Mouse (Mus musculus) heart, embryonic 15.5 days (tissue): ENCODE results near the gene Zswim3. TPM values are rescaled to one million over a fixed set of nuclear protein-coding genes. Genes with fewer than 3 reads are reported as not detected.

Source experiments
- ATAC-seq: fragments of 200-750 bp; cut with Nextera tagmentation; replicated peaks from 2 replicates; pipeline ENCODE4 v1.8.0; 2017; ENCODE audit warnings: low read depth, moderate TSS enrichment; ENCODE audit not compliant: insufficient number of reproducible peaks, insufficient read depth, low FRiP score
- H3K27ac ChIP-seq: fragments of 300-500 bp; sonication (generic); 2 replicates; pipeline ENCODE4 v1.5.1; 2015; ENCODE audit warnings: mild to moderate bottlenecking, inconsistent platforms
- H3K27me3 ChIP-seq: fragments of 300-500 bp; sonication (generic); 2 replicates; pipeline ENCODE4 v1.6.1; 2015; ENCODE audit warnings: inconsistent platforms
- H3K36me3 ChIP-seq: fragments of 300-500 bp; sonication (generic); 2 replicates; pipeline ENCODE4 v1.6.1; 2015; ENCODE audit warnings: mild to moderate bottlenecking, inconsistent platforms
- H3K4me1 ChIP-seq: fragments of 300-500 bp; sonication (generic); replicated peaks from 2 replicates; pipeline ENCODE4 v1.6.1; 2015; ENCODE audit warnings: inconsistent platforms
- H3K4me2 ChIP-seq: fragments of 300-500 bp; sonication (generic); 2 replicates; pipeline ENCODE4 v1.6.1; 2015; ENCODE audit warnings: inconsistent platforms, mild to moderate bottlenecking, moderate library complexity
- H3K4me3 ChIP-seq: fragments of 300-500 bp; sonication (generic); 2 replicates; pipeline ENCODE4 v1.5.1; 2015; ENCODE audit warnings: mild to moderate bottlenecking, inconsistent platforms
- H3K9ac ChIP-seq: fragments of 300-500 bp; sonication (generic); 2 replicates; pipeline ENCODE4 v1.6.1; 2015; ENCODE audit warnings: mild to moderate bottlenecking, inconsistent platforms
- H3K9me3 ChIP-seq: fragments of 300-500 bp; sonication (generic); replicated peaks from 2 replicates; pipeline ENCODE4 v1.6.1; 2016; ENCODE audit warnings: inconsistent platforms
- WGBS: fragments of 180-500 bp; shearing (Covaris S2); methylation state at CpG from one replicate; pipeline ENCODE4 v1.1.7; 2015; ENCODE audit warnings: mixed read lengths; 5-methylcytosine and 5-hydroxymethylcytosine counted together
- polyA plus RNA-seq: library from polyadenylated mRNA; unstranded; fragments of >200 nt; fragmentation: Nextera tagmentation; extraction: Ambion mirVana; gene quantifications from 2 replicates; pipeline ENCODE4 v1.2.1, GENCODE M21; 2015

The Zswim3 gene
- polyA plus RNA-seq, 1 experiment from 2014 or later, result 4.9 TPM

DNA sequence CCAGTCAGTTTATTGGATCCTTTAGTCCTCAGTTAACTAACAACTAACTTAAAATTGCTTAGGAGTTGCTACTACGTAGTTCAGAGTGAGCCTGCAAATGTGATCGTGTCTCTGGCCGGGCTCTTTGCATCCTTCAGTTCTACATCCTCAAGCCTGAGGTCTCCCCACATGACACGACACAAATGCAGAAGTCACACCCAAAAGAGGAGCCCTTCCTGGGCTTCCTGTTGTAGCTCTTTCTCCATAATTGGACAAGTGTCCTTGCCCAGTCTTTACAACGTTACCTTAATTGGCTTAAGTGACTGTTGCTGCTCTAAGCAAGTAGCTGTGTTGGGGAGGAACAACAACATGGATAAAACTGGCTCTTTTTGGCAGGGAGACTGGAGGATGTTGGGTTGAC lies 10.4 kb downstream of the Zswim3 start:
- no peak overlapping the region for H3K9ac ChIP-seq
- no peak overlapping the region for H3K4me2 ChIP-seq
- H3K4me3 ChIP-seq, result no peak overlapping the region
- H3K36me3 ChIP-seq, result no peaks in the 10 kb centered on the region
- H3K4me1 ChIP-seq, result peaks cover 12% of the 10 kb centered on the region
- ATAC-seq, result no peak
- whole genome bisulfite sequencing, result 75% methylated on average over 5 of the region's 5 CpGs
- no peaks in the 10 kb centered on the region for H3K9me3 ChIP-seq
- no peaks in the 10 kb centered on the region for H3K27me3 ChIP-seq
- H3K27ac ChIP-seq, result no peak overlapping the region

DNA sequence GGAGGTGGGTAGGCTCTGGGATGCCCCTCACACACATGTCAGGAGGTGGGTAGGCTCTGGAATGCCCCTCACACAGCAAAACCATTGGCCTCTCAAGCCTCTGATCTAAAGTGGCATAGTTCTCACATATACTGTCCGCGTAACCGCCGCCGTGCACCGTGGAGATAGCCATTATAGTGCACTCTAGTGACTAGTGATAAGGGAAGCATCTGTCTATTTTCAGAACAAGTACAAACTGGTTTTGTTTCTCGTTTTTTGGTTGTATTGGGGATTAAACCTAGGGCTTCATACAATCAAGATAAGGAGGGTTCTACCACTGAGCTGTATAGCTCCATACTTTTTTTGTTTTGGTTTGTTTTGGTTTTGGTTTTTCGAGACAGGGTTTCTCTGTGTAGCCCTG lies 10.9 kb downstream of the Zswim3 start:
- no peaks in the 10 kb centered on the region for H3K9me3 ChIP-seq
- no peaks in the 10 kb centered on the region for H3K27me3 ChIP-seq
- WGBS, result 64% methylated on average over 8 of the region's 8 CpGs
- no peaks in the 10 kb centered on the region for H3K36me3 ChIP-seq
- no peak overlapping the region for H3K27ac ChIP-seq
- H3K4me1 ChIP-seq, result peaks cover 12% of the 10 kb centered on the region
- H3K9ac ChIP-seq, result no peak overlapping the region
- no peak overlapping the region for H3K4me3 ChIP-seq
- no peak overlapping the region for H3K4me2 ChIP-seq
- ATAC-seq, result no peak

DNA sequence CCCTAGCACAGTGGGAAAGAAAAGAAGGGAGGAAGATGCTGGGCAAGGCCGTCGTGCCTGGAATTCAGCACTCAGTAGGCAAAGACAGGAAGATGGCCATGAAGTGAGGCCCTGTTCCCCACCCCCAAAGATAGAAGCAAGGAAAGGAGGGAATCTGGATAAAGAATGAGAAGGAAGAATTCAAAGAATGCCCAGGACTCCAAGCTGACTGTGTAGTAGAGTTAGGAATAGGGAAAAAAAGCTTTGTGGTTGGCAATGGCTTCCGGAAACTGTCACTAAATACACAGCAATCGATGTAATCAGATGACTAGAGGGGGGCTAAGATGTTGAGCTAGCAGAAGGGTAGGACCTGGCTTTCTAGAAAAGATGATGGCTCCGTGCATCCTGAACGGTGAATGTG lies 12.3 kb downstream of the Zswim3 start:
- Histone ChIP-seq H3K27ac (no peak overlapping the region), H3K4me1 (peaks cover 14% of the 10 kb centered on the region), H3K9me3 (no peaks in the 10 kb centered on the region), H3K36me3 (no peaks in the 10 kb centered on the region), H3K27me3 (no peaks in the 10 kb centered on the region), H3K9ac (no peak overlapping the region), H3K4me3 (no peak overlapping the region), H3K4me2 (no peak overlapping the region)
- no peak for ATAC-seq
- 53% methylated on average over 6 of the region's 6 CpGs for WGBS

DNA sequence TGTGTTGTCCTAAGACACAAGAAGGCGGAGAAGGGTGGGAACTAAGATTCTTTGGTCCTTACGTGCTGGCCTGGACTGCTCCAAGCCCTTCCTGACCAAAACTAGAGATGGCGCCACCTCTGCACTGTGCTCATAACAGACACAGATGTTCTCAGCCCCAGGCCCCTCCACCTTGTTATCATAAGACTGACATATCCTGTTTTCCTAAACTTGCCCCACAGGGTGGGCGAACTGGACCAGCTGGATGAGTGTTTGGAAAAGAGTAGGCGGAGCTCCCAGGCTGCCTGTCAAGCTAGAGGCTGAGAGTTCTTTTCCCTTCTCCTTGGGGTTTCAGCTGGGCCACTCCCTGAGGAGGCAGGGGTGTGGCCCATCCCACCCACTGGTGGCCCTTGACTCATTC lies 12.8 kb downstream of the Zswim3 start:
- no peaks in the 10 kb centered on the region for H3K27me3 ChIP-seq
- H3K9me3 ChIP-seq, result no peaks in the 10 kb centered on the region
- H3K36me3 ChIP-seq, result no peaks in the 10 kb centered on the region
- H3K4me2 ChIP-seq, result no peak overlapping the region
- H3K27ac ChIP-seq, result no peak overlapping the region
- no peak overlapping the region for H3K4me3 ChIP-seq
- ATAC-seq, result peak; percentile 56; the same call in 1 of the 2 replicates
- H3K4me1 ChIP-seq, result peaks cover 18% of the 10 kb centered on the region
- 67% methylated on average over 5 of the region's 5 CpGs for WGBS
- no peak overlapping the region for H3K9ac ChIP-seq

DNA sequence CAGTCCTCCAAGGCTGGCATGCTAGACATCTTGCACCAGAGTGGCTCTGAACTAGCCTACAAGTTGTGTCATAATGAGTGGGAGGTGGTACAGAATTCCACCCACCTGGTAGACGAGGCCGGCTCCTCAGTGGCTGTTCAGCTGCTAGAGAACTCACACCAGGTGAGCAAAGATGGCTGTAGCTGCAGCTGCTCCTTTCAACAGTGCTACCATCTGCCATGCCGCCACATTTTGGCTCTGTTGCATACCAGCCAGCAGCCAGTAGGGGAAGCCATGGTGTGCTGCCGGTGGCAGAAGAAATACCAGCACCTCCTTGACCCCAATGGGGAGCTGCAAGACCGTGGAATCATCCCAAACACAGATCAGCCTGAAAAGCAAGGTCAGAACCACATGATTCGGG lies 16.2 kb downstream of the Zswim3 start:
- Histone ChIP-seq H3K4me3 (no peak overlapping the region), H3K27me3 (no peaks in the 10 kb centered on the region), H3K4me1 (peaks cover 23% of the 10 kb centered on the region), H3K36me3 (peaks cover 16% of the 10 kb centered on the region), H3K27ac (no peak overlapping the region), H3K9me3 (no peaks in the 10 kb centered on the region), H3K9ac (no peak overlapping the region), H3K4me2 (no peak overlapping the region)
- ATAC-seq, result no peak
- WGBS, result 84% methylated on average over 6 of the region's 6 CpGs

DNA sequence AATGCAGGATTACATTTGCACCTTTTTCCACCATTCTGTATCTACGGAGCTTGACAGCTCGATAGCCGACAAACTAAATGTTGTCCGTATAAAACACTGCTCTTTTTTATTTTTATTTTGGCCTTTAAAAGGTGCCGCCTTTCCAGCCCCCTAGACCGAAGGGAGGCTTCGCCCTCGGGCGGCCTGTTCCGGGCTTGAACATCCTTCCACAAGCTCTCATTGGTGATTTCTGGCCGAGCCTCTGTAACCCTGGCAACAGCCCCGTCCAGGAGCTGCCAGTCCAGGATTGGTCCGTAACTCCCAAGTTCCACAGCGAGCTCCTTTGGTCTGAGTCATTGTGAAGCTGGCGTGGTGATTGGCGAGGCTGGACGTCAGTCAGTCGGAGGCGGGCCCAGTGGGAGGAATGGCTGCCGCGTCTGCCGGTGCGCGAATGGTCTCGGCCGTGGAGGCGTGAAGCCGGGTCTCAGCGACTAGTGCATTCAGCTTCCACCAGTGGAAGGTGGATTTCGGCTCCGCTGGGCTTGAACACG lies 17.8 kb downstream of the Zswim3 start, which contains the start of gene Zswim1:
Zswim1 (plus strand) TSS at position 51 of the 530 bp plus-strand sequence.
- 1% methylated on average over 32 of the region's 32 CpGs for WGBS
- peak within 1 kb of the TSS; percentile 74 for H3K9ac ChIP-seq
- no peaks in the 10 kb centered on the region for H3K9me3 ChIP-seq
- no peaks in the 10 kb centered on the region for H3K27me3 ChIP-seq
- H3K4me3 ChIP-seq, result peak within 1 kb of the TSS; percentile 83
- peaks cover 15% of the 10 kb centered on the region for H3K4me1 ChIP-seq
- ATAC-seq, result peak; percentile 100
- peak within 1 kb of the TSS; percentile 79 for H3K4me2 ChIP-seq
- peaks cover 30% of the 10 kb centered on the region for H3K36me3 ChIP-seq
- peak within 1 kb of the TSS; percentile 88 for H3K27ac ChIP-seq

GRCm38 (mm10) chr2:164823181-164823585 lies 18.3 kb downstream of the Zswim3 start:
- H3K27ac ChIP-seq, result peak overlapping the region; percentile 88
- no peaks in the 10 kb centered on the region for H3K27me3 ChIP-seq
- WGBS, result 2% methylated on average over 10 of the region's 10 CpGs
- peak overlapping the region; percentile 74 for H3K9ac ChIP-seq
- ATAC-seq, result peak; percentile 73
- peaks cover 31% of the 10 kb centered on the region for H3K36me3 ChIP-seq
- H3K9me3 ChIP-seq, result no peaks in the 10 kb centered on the region
- H3K4me1 ChIP-seq, result peaks cover 14% of the 10 kb centered on the region
- peak overlapping the region; percentile 79 for H3K4me2 ChIP-seq
- peak overlapping the region; percentile 83 for H3K4me3 ChIP-seq

DNA sequence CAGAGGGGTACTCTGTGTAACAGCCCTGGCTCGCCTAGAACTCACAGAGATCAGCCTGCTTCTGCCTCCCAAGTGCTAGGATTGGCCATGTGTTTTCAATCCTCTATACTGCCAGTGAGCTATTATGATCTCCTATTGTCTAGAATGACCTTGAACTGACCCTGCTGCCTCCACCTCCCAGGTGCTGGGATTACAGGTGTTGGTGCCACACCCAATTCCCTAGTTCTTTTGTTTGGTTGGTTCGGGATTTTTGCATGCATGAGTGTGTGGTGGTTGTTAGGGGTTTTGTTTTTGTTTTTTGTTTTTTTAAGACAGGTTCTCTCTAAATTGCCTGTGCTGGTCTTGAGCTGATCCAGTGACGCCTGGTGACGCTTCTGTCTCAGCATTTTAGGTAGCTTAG lies 19.1 kb downstream of the Zswim3 start:
- peaks cover 31% of the 10 kb centered on the region for H3K36me3 ChIP-seq
- ATAC-seq, result no peak
- peaks cover 14% of the 10 kb centered on the region for H3K4me1 ChIP-seq
- peak overlapping the region; percentile 79; the same call in 1 of the 2 replicates for H3K4me2 ChIP-seq
- no peak overlapping the region for H3K27ac ChIP-seq
- H3K27me3 ChIP-seq, result no peaks in the 10 kb centered on the region
- 0 out of 2 replicates have a peak overlapping the region, but pooled peaks have one; percentile 83 for H3K4me3 ChIP-seq
- WGBS, result 89% methylated on average over 4 of the region's 4 CpGs
- no peak overlapping the region for H3K9ac ChIP-seq
- H3K9me3 ChIP-seq, result no peaks in the 10 kb centered on the region

- no peak overlapping the region for H3K27ac ChIP-seq
- no peak overlapping the region for H3K4me2 ChIP-seq
- H3K9me3 ChIP-seq, result no peaks in the 10 kb centered on the region
- no peaks in the 10 kb centered on the region for H3K27me3 ChIP-seq
- no peak overlapping the region for H3K9ac ChIP-seq
- ATAC-seq, result no peak
- peaks cover 38% of the 10 kb centered on the region for H3K36me3 ChIP-seq
- 91% methylated on average over 17 of the region's 17 CpGs for WGBS
- peaks cover 14% of the 10 kb centered on the region for H3K4me1 ChIP-seq
- H3K4me3 ChIP-seq, result no peak overlapping the region
Observed at GRCm38 (mm10) chr2:164825521-164825920, 20.6 kb downstream of the Zswim3 start.

- H3K36me3 ChIP-seq, result peaks cover 38% of the 10 kb centered on the region
Observed at GRCm38 (mm10) chr2:164827146-164827850, 22.4 kb downstream of the Zswim3 start.

GRCm38 (mm10) chr2:164828437-164828836 lies 23.5 kb downstream of the Zswim3 start, which contains the start of gene Spata25:
Gene Spata25, minus strand, starts transcription at chr2:164828537.
- Histone ChIP-seq H3K4me1 (peaks cover 19% of the 10 kb centered on the region), H3K27ac (no peak within 1 kb of the TSS), H3K9me3 (no peaks in the 10 kb centered on the region), H3K36me3 (peaks cover 38% of the 10 kb centered on the region), H3K27me3 (no peaks in the 10 kb centered on the region), H3K4me3 (no peak within 1 kb of the TSS), H3K9ac (no peak within 1 kb of the TSS), H3K4me2 (no peak within 1 kb of the TSS)
- WGBS, result 81% methylated on average over 6 of the region's 6 CpGs
- ATAC-seq, result no peak

More at GRCm38 (mm10) chr2:164827146-164827850, 22.4 kb downstream of the Zswim3 start:
- no peaks in the 10 kb centered on the region for H3K9me3 ChIP-seq
- ATAC-seq, result no peak
- H3K4me2 ChIP-seq, result no peak overlapping the region
- H3K4me1 ChIP-seq, result peaks cover 21% of the 10 kb centered on the region
- no peak overlapping the region for H3K9ac ChIP-seq
- no peak overlapping the region for H3K27ac ChIP-seq
- no peak overlapping the region for H3K4me3 ChIP-seq
- H3K27me3 ChIP-seq, result no peaks in the 10 kb centered on the region
- WGBS, result 74% methylated on average over 16 of the region's 16 CpGs

DNA sequence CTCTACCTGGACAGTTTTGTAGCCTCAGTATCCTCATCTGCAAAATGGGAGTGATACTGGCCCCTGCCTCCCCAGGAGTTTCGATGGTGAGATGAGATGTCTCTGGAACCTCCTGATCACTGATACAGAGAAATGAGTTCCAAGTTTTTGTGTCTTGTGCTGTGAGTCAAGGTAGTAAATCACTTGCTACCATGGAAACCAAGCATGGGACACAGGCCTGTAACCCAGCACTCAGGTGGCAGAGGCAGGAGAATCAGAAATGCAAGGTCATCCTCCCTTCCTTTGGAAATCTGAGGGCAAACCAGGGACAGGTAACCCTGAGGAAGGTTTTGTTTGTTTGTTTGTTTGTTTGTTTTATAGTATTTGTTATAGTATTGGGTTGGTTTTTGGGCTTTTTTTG lies 24.2 kb downstream of the Zswim3 start:
- no peak overlapping the region for H3K4me2 ChIP-seq
- no peaks in the 10 kb centered on the region for H3K9me3 ChIP-seq
- WGBS, result 100% methylated on average over 1 of the region's 1 CpGs
- ATAC-seq, result no peak
- H3K36me3 ChIP-seq, result peaks cover 38% of the 10 kb centered on the region
- no peak overlapping the region for H3K27ac ChIP-seq
- H3K9ac ChIP-seq, result no peak overlapping the region
- peaks cover 15% of the 10 kb centered on the region for H3K4me1 ChIP-seq
- no peak overlapping the region for H3K4me3 ChIP-seq
- H3K27me3 ChIP-seq, result no peaks in the 10 kb centered on the region
